Mouse (Mus musculus) brain, embryonic 14.5 days (tissue): Measurements from ENCODE around the gene Tbc1d8.

ENCODE experiments used
- CTCF ChIP-seq: fragments of 200-500 bp; IDR thresholded peaks from 2 replicates; pipeline ENCODE4 v1.5.1; 2012; ENCODE audit warnings: inconsistent platforms, mild to moderate bottlenecking, moderate library complexity, borderline replicate concordance; ENCODE audit not compliant: insufficient read depth, insufficient read length; ENCODE audit errors: extremely low read depth
- POLR2A ChIP-seq: fragments of 200-500 bp; IDR thresholded peaks from 2 replicates; pipeline ENCODE4 v1.6.1; 2012; ENCODE audit warnings: mild to moderate bottlenecking, inconsistent platforms, borderline replicate concordance; ENCODE audit not compliant: poor library complexity, insufficient read depth, insufficient read length, severe bottlenecking; ENCODE audit errors: extremely low read depth

DNA sequence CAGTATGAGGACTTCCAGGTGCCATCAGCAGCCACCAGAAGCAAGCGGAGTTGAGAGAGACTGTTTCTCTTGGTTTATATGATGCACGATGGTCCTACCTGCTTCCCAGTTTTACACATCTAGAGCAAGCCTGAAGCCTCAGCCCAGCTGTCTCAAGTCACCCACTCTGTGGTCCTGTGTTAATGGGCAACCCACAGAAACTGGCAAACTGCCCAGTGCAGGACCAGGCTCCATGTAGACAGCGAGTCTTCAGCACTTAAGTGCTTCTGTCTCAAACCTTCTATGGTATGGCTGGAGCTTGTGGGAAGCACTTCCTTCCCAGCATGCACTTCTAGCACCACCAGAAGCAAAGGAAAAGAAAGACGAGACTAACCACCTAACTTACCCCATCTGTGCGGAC, 30.3 kb downstream of the Tbc1d8 start:
- no peak for TF ChIP-seq CTCF
- TF ChIP-seq POLR2A: no peak
